Comparison of ENCODE assay signal across 10 mouse cellular contexts in genomic region chr11:79646467-79647070, GRCm38 (mm10). TPM values are rescaled to one million over a fixed set of nuclear protein-coding genes. Genes with fewer than 3 reads are reported as not detected.
DNase-seq lines count a peak whose midpoint lies in the region; ATAC-seq and TF ChIP-seq lines count a peak whose summit lies in the region.
"Had no signal": no experiment of that assay in that cellular context is flagged by ENCODE, and none has a peak within 500 bp of the region (broad histone marks: within the 10 kb centered on the region; RNA-seq: fewer than 3 reads in every experiment).

No protein-coding gene starts in this region.

- TF ChIP-seq CTCF in hindbrain, postnatal 0 days (IDR thresholded peaks at IDR 0.05; ENCODE audit: low read depth): no peak

- H3K4me1 ChIP-seq in hindbrain, postnatal 0 days (ENCODE audit: insufficient read depth, low read length): peaks cover 36% of the 10 kb centered on the region
- H3K4me1 ChIP-seq in midbrain, embryonic 13.5 days (replicated peaks): peaks cover 69% of the 10 kb centered on the region

- no peaks in the 10 kb centered on the region for H3K36me3 ChIP-seq in hindbrain, postnatal 0 days (ENCODE audit: insufficient read depth, low read length)
- H3K36me3 ChIP-seq in midbrain, embryonic 13.5 days: no peaks in the 10 kb centered on the region
- H3K36me3 ChIP-seq: heart, embryonic 12.5 days had no signal

- peak overlapping the region; percentile 75 for H3K27ac ChIP-seq in hindbrain, postnatal 0 days
- H3K27ac ChIP-seq in midbrain, embryonic 13.5 days: peak overlapping the region; percentile 69
- H3K27ac ChIP-seq: liver, embryonic 14.5 days had no signal

- H3K9ac ChIP-seq in hindbrain, postnatal 0 days (replicated peaks; ENCODE audit: low read length): no peak overlapping the region
- no peak overlapping the region for H3K9ac ChIP-seq in midbrain, embryonic 13.5 days (replicated peaks)
- H3K9ac ChIP-seq: heart, embryonic 12.5 days; liver, embryonic 14.5 days had no signal

- DNase-seq in NIH3T3 (ENCODE audit: low read depth): peak; percentile 18
- DNase-seq in embryo, embryonic 11.5 days (ENCODE audit: low read depth, low spot score): peak; percentile 16
- peak; percentile 73 for DNase-seq in hindbrain, postnatal 0 days (ENCODE audit: low spot score)
- DNase-seq in thymus, adult 18-20 months: no peak
- no peak for DNase-seq in ovary, postnatal 36 days (ENCODE audit: low spot score)
- DNase-seq in layer of hippocampus, adult 11-12 months (ENCODE audit: low spot score): no peak

- H3K4me2 ChIP-seq in hindbrain, postnatal 0 days (ENCODE audit: low read depth, low read length): no peak overlapping the region
- H3K4me2 ChIP-seq in midbrain, embryonic 13.5 days (replicated peaks): no peak overlapping the region
- H3K4me2 ChIP-seq: heart, embryonic 12.5 days had no signal

- H3K4me3 ChIP-seq in hindbrain, postnatal 0 days (ENCODE audit: low read length): no peak overlapping the region
- no peak overlapping the region for H3K4me3 ChIP-seq in midbrain, embryonic 13.5 days (replicated peaks)
- H3K4me3 ChIP-seq: heart, embryonic 12.5 days had no signal

- H3K27me3 ChIP-seq in hindbrain, postnatal 0 days (ENCODE audit: insufficient read depth, low read length): no peaks in the 10 kb centered on the region
- 0 out of 2 replicates have a peak, but pooled peaks cover 5% of the 10 kb centered on the region for H3K27me3 ChIP-seq in midbrain, embryonic 13.5 days

- 15% methylated on average over 12 of the region's 12 CpGs for WGBS in hindbrain, postnatal 0 days
- 5% methylated on average over 12 of the region's 12 CpGs for WGBS in midbrain, embryonic 13.5 days

- H3K9me3 ChIP-seq in hindbrain, postnatal 0 days (ENCODE audit: low read length): no peaks in the 10 kb centered on the region
- H3K9me3 ChIP-seq in midbrain, embryonic 13.5 days: no peaks in the 10 kb centered on the region
- H3K9me3 ChIP-seq: heart, embryonic 12.5 days had no signal

- peak; percentile 65 for ATAC-seq in hindbrain, postnatal 0 days
- peak; percentile 40; the same call in 1 of the 2 replicates for ATAC-seq in midbrain, embryonic 13.5 days
- ATAC-seq in cerebellum, adult (ENCODE audit: insufficient number of reproducible peaks, low FRiP score, low TSS enrichment): no peak

RNA-seq across cellular contexts. Expression of gene Rab11fip4, which starts 55.6 kb away (rescaled TPM):
- 66.4 and 69.3 TPM in 2 replicates for total RNA-seq in hindbrain, postnatal 0 days (2014; rRNA removed)
- polyA plus RNA-seq in hindbrain, postnatal 0 days (2015; fragmentation: Nextera tagmentation; extraction: Ambion mirVana): 17.3 and 17.4 TPM in 2 replicates
- polyA plus RNA-seq in midbrain, embryonic 13.5 days (2015; fragmentation: Nextera tagmentation; extraction: Ambion mirVana): 21.8 and 22.2 TPM in 2 replicates

Comparison
In these comparisons a context has a peak if more than half of its experiments do, and no peak if none do; other contexts are left out.
1. DNase-seq: peak in NIH3T3 (single experiment), embryo, embryonic 11.5 days (single experiment) and hindbrain, postnatal 0 days (single experiment); none in thymus, adult 18-20 months (0 of 2), ovary, postnatal 36 days (single experiment) and layer of hippocampus, adult 11-12 months (single experiment).